Mouse (Mus musculus) lung, postnatal 14 days (tissue): Measurements from ENCODE around the gene Il33.
"Not testable (repeated sequence)": the region's sequence is repeated elsewhere in the genome, so short reads cannot be mapped to it uniquely, and the experiment has no call there.

Experiments used
- DNase-seq: peaks from one replicate; pipeline ENCODE4 v3.0.0; 2021

Gene Il33

GRCm38 (mm10) chr19:29941208-29941607, 16.3 kb downstream of the Il33 start:
- DNase-seq, result no peak

GRCm38 (mm10) chr19:29942358-29942757, 17.4 kb downstream of the Il33 start:
- peak; percentile 30 for DNase-seq

GRCm38 (mm10) chr19:29944426-29944825, 19.5 kb downstream of the Il33 start:
- DNase-seq, result no peak

- not testable (repeated sequence) for DNase-seq
Observed at GRCm38 (mm10) chr19:29944935-29945334, 20.0 kb downstream of the Il33 start.

- no peak for DNase-seq
Observed at GRCm38 (mm10) chr19:29945557-29946422, 20.9 kb downstream of the Il33 start.

- no peak for DNase-seq
Observed at GRCm38 (mm10) chr19:29946423-29946716, 21.5 kb downstream of the Il33 start.

- DNase-seq, result no peak
Observed at GRCm38 (mm10) chr19:29947056-29947455, 22.1 kb downstream of the Il33 start.

GRCm38 (mm10) chr19:29947891-29948801, 23.2 kb downstream of the Il33 start:
- peak; percentile 76 for DNase-seq

- DNase-seq, result no peak
Observed at GRCm38 (mm10) chr19:29952538-29952937, 27.6 kb downstream of the Il33 start.

GRCm38 (mm10) chr19:29953833-29954232, 28.9 kb downstream of the Il33 start:
- DNase-seq, result no peak

- no peak for DNase-seq
Observed at GRCm38 (mm10) chr19:29955454-29955853, 30.5 kb downstream of the Il33 start.

GRCm38 (mm10) chr19:29960906-29961305, 36.0 kb downstream of the Il33 start:
- no peak for DNase-seq

GRCm38 (mm10) chr19:29961842-29962241, 36.9 kb downstream of the Il33 start:
- DNase-seq, result peak; percentile 7

- no peak for DNase-seq
Observed at GRCm38 (mm10) chr19:29963598-29964092, 38.7 kb downstream of the Il33 start.

GRCm38 (mm10) chr19:29967960-29968359, 43.0 kb downstream of the Il33 start:
- DNase-seq, result no peak

GRCm38 (mm10) chr19:29973396-29973795, 48.5 kb downstream of the Il33 start:
- no peak for DNase-seq

- peak; percentile 45 for DNase-seq
Observed at GRCm38 (mm10) chr19:29978847-29979246, 53.9 kb downstream of the Il33 start.

GRCm38 (mm10) chr19:29979452-29980089, 54.7 kb downstream of the Il33 start:
- DNase-seq, result no peak

- DNase-seq, result no peak
Observed at GRCm38 (mm10) chr19:29984208-29985005, 59.5 kb downstream of the Il33 start.

- no peak for DNase-seq
Observed at GRCm38 (mm10) chr19:29986464-29987091, 61.7 kb downstream of the Il33 start.
